Mouse (Mus musculus) CH12.LX (cell line): Measurements from ENCODE around the gene Cchcr1. TPM values are rescaled to one million over a fixed set of nuclear protein-coding genes. Genes with fewer than 3 reads are reported as not detected.

Experiments used
- DNase-seq: peaks from one replicate; pipeline ENCODE4 v3.0.0-alpha.2; 2013; ENCODE audit errors: extremely low read depth
- H3K27ac ChIP-seq: 2 replicates; pipeline ENCODE4 v1.5.1; 2012; ENCODE audit warnings: low read depth, mild to moderate bottlenecking, control low read depth, moderate library complexity; ENCODE audit not compliant: insufficient read depth
- H3K27me3 ChIP-seq: replicated peaks from 2 replicates; pipeline ENCODE3; 2012; ENCODE audit warnings: inconsistent platforms
- H3K36me3 ChIP-seq, 2 experiments: replicated peaks in 1 of 2; 2 replicates each; pipeline versions ENCODE3 to v1.6.1; 2012; ENCODE audit warnings: inconsistent platforms in 1 of 2, low read length in 1 of 2, mild to moderate bottlenecking in 1 of 2, mixed read lengths in 1 of 2, moderate library complexity in 1 of 2; ENCODE audit not compliant: control insufficient read depth in 1 of 2, insufficient read depth in 1 of 2
- H3K4me1 ChIP-seq, 2 experiments: 2 replicates each; pipeline ENCODE4 v1.6.1; 2012; ENCODE audit warnings: inconsistent platforms in 1 of 2, moderate library complexity in 1 of 2; ENCODE audit not compliant: insufficient read depth in 2 of 2, control insufficient read depth in 1 of 2
- H3K4me2 ChIP-seq: 2 replicates; pipeline ENCODE4 v1.6.1; 2012; ENCODE audit warnings: low read depth, mild to moderate bottlenecking, control low read depth; ENCODE audit not compliant: poor library complexity, insufficient read depth, severe bottlenecking
- H3K4me3 ChIP-seq, 3 experiments: fragments of 150-350 bp in 1 of 3; sonication (generic) in 1 of 3; replicated peaks in 1 of 3; 2 replicates each; pipeline versions ENCODE3 to v1.5.1; 2011 to 2012; ENCODE audit warnings: low read depth in 2 of 3, low read length in 2 of 3, mild to moderate bottlenecking in 2 of 3, moderate library complexity in 2 of 3, control low read depth in 1 of 3, improper control_type of control experiment in 1 of 3, inconsistent platforms in 1 of 3, mixed read lengths in 1 of 3; ENCODE audit not compliant: poor library complexity in 1 of 3
- H3K79me2 ChIP-seq: replicated peaks from 2 replicates; pipeline ENCODE4 v1.6.1; 2012; ENCODE audit warnings: mild to moderate bottlenecking, moderate library complexity; ENCODE audit not compliant: control insufficient read depth, poor library complexity, insufficient read depth, severe bottlenecking; ENCODE audit errors: extremely low read depth
- H3K9ac ChIP-seq: 2 replicates; pipeline ENCODE4 v1.6.1; 2012; ENCODE audit warnings: low read depth, mild to moderate bottlenecking, control low read depth, moderate library complexity; ENCODE audit not compliant: insufficient read depth
- H3K9me3 ChIP-seq: replicated peaks from 2 replicates; pipeline ENCODE3; 2012; ENCODE audit warnings: low read length, inconsistent platforms, mixed read lengths
- CHD2 ChIP-seq: IDR thresholded peaks from 2 replicates; pipeline ENCODE4 v1.6.1; 2011; ENCODE audit warnings: low read length, improper control_type of control experiment
- ETS1 ChIP-seq: conservative IDR thresholded peaks from 2 replicates; pipeline ENCODE4 v1.6.1; 2012; ENCODE audit warnings: low read depth, mild to moderate bottlenecking, inconsistent platforms, low read length, improper control_type of control experiment, moderate library complexity
- HCFC1 ChIP-seq: IDR thresholded peaks from 2 replicates; pipeline ENCODE4 v1.6.1; 2012; ENCODE audit warnings: low read depth, mild to moderate bottlenecking, inconsistent platforms, low read length, improper control_type of control experiment
- JUND ChIP-seq: conservative IDR thresholded peaks from 2 replicates; pipeline ENCODE4 v1.6.1; 2011; ENCODE audit warnings: low read depth, low read length, improper control_type of control experiment
- MAFK ChIP-seq: IDR thresholded peaks from 2 replicates; pipeline ENCODE4 v1.6.1; 2011; ENCODE audit warnings: low read length, improper control_type of control experiment; ENCODE audit not compliant: insufficient replicate concordance
- MAZ ChIP-seq: IDR thresholded peaks from 2 replicates; pipeline ENCODE4 v1.6.1; 2012; ENCODE audit warnings: low read depth, mild to moderate bottlenecking, inconsistent platforms, low read length, improper control_type of control experiment, moderate library complexity
- MYC ChIP-seq: IDR thresholded peaks from 2 replicates; pipeline ENCODE4 v1.6.1; 2011; ENCODE audit warnings: low read depth, mild to moderate bottlenecking, improper control_type of control experiment, low read length
- NELFE ChIP-seq: IDR thresholded peaks from 2 replicates; pipeline ENCODE4 v1.6.1; 2011; ENCODE audit warnings: low read depth, low read length, improper control_type of control experiment
- PAX5 ChIP-seq: IDR thresholded peaks from 2 replicates; pipeline ENCODE4 v1.6.1; 2012; ENCODE audit warnings: low read length, inconsistent platforms, mixed read lengths
- POLR2A ChIP-seq: IDR thresholded peaks from 2 replicates; pipeline ENCODE4 v1.6.1; 2011; ENCODE audit warnings: low read depth, mild to moderate bottlenecking, improper control_type of control experiment, low read length
- SIN3A ChIP-seq: IDR thresholded peaks from 2 replicates; pipeline ENCODE4 v1.6.1; 2012; ENCODE audit warnings: low read length, improper control_type of control experiment, inconsistent platforms
- TBP ChIP-seq: conservative IDR thresholded peaks from 2 replicates; pipeline ENCODE4 v1.6.1; 2011; ENCODE audit warnings: low read depth, low read length, improper control_type of control experiment
- USF1 ChIP-seq: IDR thresholded peaks from 2 replicates; pipeline ENCODE4 v1.6.1; 2014; ENCODE audit warnings: low read depth, mild to moderate bottlenecking, inconsistent platforms, low read length, improper control_type of control experiment
- ZC3H11A ChIP-seq: IDR thresholded peaks from 2 replicates; pipeline ENCODE4 v1.6.1; 2012; ENCODE audit warnings: low read depth, mild to moderate bottlenecking, inconsistent platforms, low read length, improper control_type of control experiment
- dilution Hi-C: fragments of 300-500 bp; cut with MboI; formaldehyde crosslinking; loops from 2 replicates; pipeline ENCODE4 v1.14.3; 2020; ENCODE audit warnings: low sequenced_read_pairs; ENCODE audit not compliant: extremely low pct_unique_long_range_greater_than_20kb, extremely low pct_ligation_motif_present
- in situ Hi-C: fragments of 300-500 bp; cut with MboI; formaldehyde crosslinking; loops from 3 replicates; pipeline ENCODE4 v1.14.3; 2019; ENCODE audit warnings: low sequenced_read_pairs, low pct_ligation_motif_present, low pct_unique_long_range_greater_than_20kb, mixed read lengths
- polyA plus RNA-seq: library from polyadenylated mRNA; unstranded; fragments of >175 nt; gene quantifications from 2 replicates; pipeline ENCODE4 v1.2.1, GENCODE M21; 2012; ENCODE audit warnings: low read depth; ENCODE audit not compliant: insufficient read length
- total RNA-seq, 2 experiments: library from RNA; depleted of rRNA; stranded (reverse); fragments of 300-350 nt in 1 of 2; fragments of >200 nt in 1 of 2; gene quantifications; 2 replicates each; pipeline ENCODE4 v1.2.3; 2012 to 2014

The Cchcr1 gene
- total and polyA plus RNA-seq, 3 experiments, result 5.2 to 13.0 (median 11.3) TPM

DNA sequence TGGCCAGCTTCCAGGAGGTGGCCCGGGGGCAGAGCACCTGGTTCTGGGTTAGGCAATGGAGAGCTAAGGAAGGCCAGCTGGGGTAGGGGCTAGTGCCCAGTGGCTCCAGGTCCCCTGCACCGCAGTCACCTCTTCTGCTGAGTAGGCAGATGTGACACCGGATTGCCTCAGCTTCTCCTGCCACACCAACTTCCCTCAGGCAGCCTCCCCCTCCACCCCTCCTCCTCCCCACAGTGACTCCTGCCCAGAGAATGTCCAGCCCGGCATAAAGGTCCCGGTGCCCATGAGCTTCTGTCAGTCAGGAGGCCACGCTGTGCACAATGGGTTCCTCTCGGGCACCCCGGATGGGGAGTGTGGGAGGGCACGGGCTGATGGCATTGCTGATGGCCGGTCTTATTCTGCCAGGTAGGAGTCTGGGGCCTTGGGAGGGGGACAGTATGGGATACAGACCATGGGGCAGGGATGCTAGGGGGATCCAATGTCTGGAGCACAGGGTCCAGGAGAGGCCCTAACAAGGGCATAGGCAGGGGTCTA lies 35.0 kb downstream of the Cchcr1 start, which contains the start of gene Cdsn:
Gene Cdsn (plus strand): TSS at position 248 of the 534 bp plus-strand sequence.
- H3K9ac ChIP-seq, result peak within 1 kb of the TSS; percentile 15; the same call in 1 of the 2 replicates
- peaks cover 25 to 52% of the 10 kb centered on the region in 2 experiments for H3K4me1 ChIP-seq
- H3K4me3 ChIP-seq, result peak within 1 kb of the TSS in 1 of 3 experiments; percentile 23
- H3K4me2 ChIP-seq, result no peak within 1 kb of the TSS
- TF ChIP-seq JUND (no peak), MAFK (0 out of 2 replicates have a peak, but pooled peaks have one; percentile 41)
- no peak for DNase-seq
- peaks cover 3% of the 10 kb centered on the region for H3K9me3 ChIP-seq
- H3K79me2 ChIP-seq, result no peaks in the 10 kb centered on the region
- peak within 1 kb of the TSS; percentile 47 for H3K27ac ChIP-seq
- in situ Hi-C loops (loop anchor here (5.0 kb wide), 1 partner anchor 35 kb away; the partner anchor contains the start of genes Cchcr1 and Tcf19), dilution Hi-C loops (no loop called here)
- H3K27me3 ChIP-seq, result peaks cover 2% of the 10 kb centered on the region
- H3K36me3 ChIP-seq, result peaks cover 0 to 4% of the 10 kb centered on the region in 2 experiments

DNA sequence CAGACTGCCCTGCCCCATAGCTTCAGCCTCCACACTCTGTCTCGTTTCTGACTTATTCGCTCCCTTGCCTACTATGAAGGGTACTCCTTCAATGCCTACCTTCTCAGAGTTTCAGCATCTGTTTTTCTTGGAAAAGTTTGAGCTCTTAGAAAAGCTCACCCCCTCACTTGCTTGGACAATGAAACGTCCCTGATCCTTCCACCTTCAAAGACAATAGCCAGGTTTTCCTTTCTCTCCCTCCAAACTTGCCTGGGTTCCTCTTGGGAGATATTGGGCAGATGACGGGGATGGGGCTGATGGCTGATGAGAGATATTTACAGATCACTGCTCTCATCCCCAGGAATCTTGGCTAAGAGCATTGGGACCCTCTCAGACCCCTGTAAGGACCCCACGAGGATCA lies 37.4 kb downstream of the Cchcr1 start:
- peaks cover 3% of the 10 kb centered on the region for H3K9me3 ChIP-seq
- H3K4me1 ChIP-seq, result peaks cover 25 to 51% of the 10 kb centered on the region in 2 experiments
- no peak for DNase-seq
- H3K36me3 ChIP-seq, result peaks cover 0 to 4% of the 10 kb centered on the region in 2 experiments
- peak overlapping the region; percentile 62 to 89 (median 73) for H3K4me3 ChIP-seq
- dilution Hi-C loops, result no loop called here
- TF ChIP-seq TBP, result no peak
- no peak for TF ChIP-seq HCFC1
- no peak for TF ChIP-seq PAX5
- no peak for TF ChIP-seq POLR2A
- no peak for TF ChIP-seq MAZ
- no peak for TF ChIP-seq USF1
- TF ChIP-seq MAFK, result no peak
- no peak for TF ChIP-seq NELFE
- TF ChIP-seq ZC3H11A, result no peak
- no peak for TF ChIP-seq ETS1
- no peak for TF ChIP-seq SIN3A
- TF ChIP-seq MYC, result no peak
- no peak for TF ChIP-seq CHD2
- TF ChIP-seq JUND, result no peak
- peaks cover 2% of the 10 kb centered on the region for H3K27me3 ChIP-seq
- H3K79me2 ChIP-seq, result no peaks in the 10 kb centered on the region
- H3K27ac ChIP-seq, result no peak overlapping the region
- H3K4me2 ChIP-seq, result peak overlapping the region; percentile 47
- in situ Hi-C loops, result loop anchor here (5.0 kb wide), 1 partner anchor 37 kb away; the partner anchor contains the start of genes Cchcr1 and Tcf19
- H3K9ac ChIP-seq, result peak overlapping the region; percentile 55; the same call in 1 of the 2 replicates
